Mouse (Mus musculus) neural tube, embryonic 10.5 days (tissue): Measurements from ENCODE around the gene Cep97.
"Not testable (repeated sequence)": the region's sequence is repeated elsewhere in the genome, so short reads cannot be mapped to it uniquely, and the experiment has no call there.

ENCODE experiments used
- DNase-seq: peaks from one replicate; pipeline ENCODE4 v3.0.0-alpha.2; 2017; ENCODE audit warnings: low spot score; ENCODE audit errors: extremely low spot score

Cep97 gene

GRCm38 (mm10) chr16:55891346-55891745 lies 43.3 kb downstream of the Cep97 start:
- no peak for DNase-seq

- no peak for DNase-seq
These were observed 44.1 kb downstream of the Cep97 start for GRCm38 (mm10) chr16:55890346-55891136.

- DNase-seq = no peak
These were observed 45.2 kb downstream of the Cep97 start for GRCm38 (mm10) chr16:55889451-55889850.

GRCm38 (mm10) chr16:55888584-55888960 lies 46.1 kb downstream of the Cep97 start:
- DNase-seq = no peak

- no peak for DNase-seq
These were observed 46.7 kb downstream of the Cep97 start for GRCm38 (mm10) chr16:55887814-55888583.

- no peak for DNase-seq
These were observed 50.4 kb downstream of the Cep97 start for GRCm38 (mm10) chr16:55884246-55884645.

- DNase-seq = no peak
These were observed 58.6 kb downstream of the Cep97 start for GRCm38 (mm10) chr16:55876025-55876424.

GRCm38 (mm10) chr16:55863832-55864231 lies 70.8 kb downstream of the Cep97 start:
- DNase-seq = no peak

- DNase-seq = peak; percentile 65
These were observed 71.4 kb downstream of the Cep97 start for GRCm38 (mm10) chr16:55863149-55863815.

GRCm38 (mm10) chr16:55861104-55861503 lies 73.6 kb downstream of the Cep97 start:
- DNase-seq = no peak

- DNase-seq = not testable (repeated sequence)
These were observed 75.2 kb downstream of the Cep97 start for GRCm38 (mm10) chr16:55859421-55859820.

- DNase-seq = peak; percentile 25
These were observed 76.2 kb downstream of the Cep97 start for GRCm38 (mm10) chr16:55858465-55858864.

GRCm38 (mm10) chr16:55852943-55853727 lies 81.5 kb downstream of the Cep97 start:
- peak; percentile 69 for DNase-seq

GRCm38 (mm10) chr16:55852515-55852914 lies 82.1 kb downstream of the Cep97 start:
- DNase-seq = no peak

- DNase-seq = no peak
These were observed 84.2 kb downstream of the Cep97 start for GRCm38 (mm10) chr16:55850485-55850884.
